Mouse (Mus musculus): ENCODE results near the gene Pard3.

GRCm38 (mm10) chr8:127528315-127528714 is 464.6 kb downstream of the Pard3 start:
- TF ChIP-seq CTCF (IDR thresholded peaks at IDR 0.05; ENCODE audit: borderline replicate concordance, extremely low read depth, insufficient read depth, insufficient read length): no peak
- TF ChIP-seq POLR2A (IDR thresholded peaks at IDR 0.05; ENCODE audit: borderline replicate concordance, extremely low read depth, insufficient read depth, insufficient read length, poor library complexity, severe bottlenecking): no peak
